ENCODE assay signal across 16 mouse cellular contexts in the genomic region with DNA sequence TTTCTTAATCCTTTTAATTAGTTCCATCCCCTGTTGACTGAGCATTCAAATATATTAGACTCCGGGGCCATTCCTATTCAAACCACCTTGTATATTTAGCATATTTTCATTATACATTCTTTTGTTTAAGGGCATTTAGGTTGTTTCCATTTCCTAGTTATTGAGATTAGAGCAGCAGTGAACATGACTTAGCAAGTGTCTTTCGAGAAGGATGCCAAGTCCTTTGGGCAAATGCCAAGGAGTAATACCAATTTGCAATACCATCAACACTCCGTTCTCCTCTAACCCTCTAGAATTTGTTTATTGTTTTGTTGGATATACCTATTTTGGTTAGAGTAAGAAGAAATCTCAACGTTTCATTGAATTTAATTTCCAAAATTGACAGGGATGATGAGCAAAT.
DNase-seq lines count a peak whose midpoint lies in the region; ATAC-seq and TF ChIP-seq lines count a peak whose summit lies in the region.
"Had no signal": no experiment of that assay in that cellular context is flagged by ENCODE, and none has a peak within 500 bp of the region (broad histone marks: within the 10 kb centered on the region; RNA-seq: fewer than 3 reads in every experiment).

No protein-coding gene starts in this region.

- no peak for TF ChIP-seq CTCF in midbrain, postnatal 0 days (IDR thresholded peaks at IDR 0.05)
- TF ChIP-seq CTCF in brain, embryonic 14.5 days (IDR thresholded peaks at IDR 0.05; ENCODE audit: borderline replicate concordance, extremely low read depth, insufficient read depth, insufficient read length) = no peak

- H3K9ac ChIP-seq in midbrain, embryonic 14.5 days (replicated peaks; ENCODE audit: low read length) = no peak overlapping the region
- no peak overlapping the region for H3K9ac ChIP-seq in midbrain, postnatal 0 days (replicated peaks; ENCODE audit: low read length, poor library complexity, severe bottlenecking)
- H3K9ac ChIP-seq: embryonic facial prominence, embryonic 12.5 days; forebrain, embryonic 13.5 days; forebrain, postnatal 0 days had no signal

- no peaks in the 10 kb centered on the region for H3K36me3 ChIP-seq in midbrain, embryonic 14.5 days (ENCODE audit: control insufficient read depth, insufficient read depth, low read length)
- no peaks in the 10 kb centered on the region for H3K36me3 ChIP-seq in midbrain, postnatal 0 days (ENCODE audit: insufficient read depth, low read length)
- H3K36me3 ChIP-seq: embryonic facial prominence, embryonic 10.5 days; embryonic facial prominence, embryonic 12.5 days had no signal

- ATAC-seq in midbrain, embryonic 14.5 days (ENCODE audit: low FRiP score, low TSS enrichment) = no peak
- ATAC-seq in midbrain, postnatal 0 days (ENCODE audit: low FRiP score) = no peak
- ATAC-seq: forebrain, embryonic 13.5 days; forebrain, postnatal 0 days had no signal

- TF ChIP-seq POLR2A in brain, embryonic 14.5 days (IDR thresholded peaks at IDR 0.05; ENCODE audit: borderline replicate concordance, extremely low read depth, insufficient read depth, insufficient read length, poor library complexity, severe bottlenecking) = no peak

- H3K4me2 ChIP-seq in midbrain, embryonic 14.5 days (ENCODE audit: low read length) = no peak overlapping the region
- no peak overlapping the region for H3K4me2 ChIP-seq in midbrain, postnatal 0 days (ENCODE audit: low read depth, low read length, poor library complexity, severe bottlenecking)
- H3K4me2 ChIP-seq: embryonic facial prominence, embryonic 12.5 days; forebrain, embryonic 13.5 days had no signal

- DNase-seq in cerebellum, postnatal 14 days = peak; percentile 16 to 30
- no peak for DNase-seq in cerebellum, adult 9-10 months
- DNase-seq in midbrain, embryonic 14.5 days = peak; percentile 12
- DNase-seq in midbrain, postnatal 0 days (ENCODE audit: low spot score) = no peak
- peak; percentile 30 for DNase-seq in brain, embryonic 14.5 days (ENCODE audit: low read depth)
- DNase-seq in lung, postnatal 10 days = no peak
- DNase-seq: adrenal gland, adult 2 months; adrenal gland, postnatal 10 days; adrenal gland, postnatal 25 days; cerebellum, adult 11-12 months; cerebellum, adult 8-10 months; cerebellum, postnatal 25 days; forebrain, postnatal 0 days had no signal

- H3K4me1 ChIP-seq in midbrain, embryonic 14.5 days (ENCODE audit: control insufficient read depth, insufficient read depth, low read length) = no peaks in the 10 kb centered on the region
- no peaks in the 10 kb centered on the region for H3K4me1 ChIP-seq in midbrain, postnatal 0 days (ENCODE audit: insufficient read depth, low read length)
- H3K4me1 ChIP-seq: embryonic facial prominence, embryonic 10.5 days; embryonic facial prominence, embryonic 12.5 days; forebrain, embryonic 13.5 days had no signal

- H3K27me3 ChIP-seq in midbrain, embryonic 14.5 days (ENCODE audit: control insufficient read depth, insufficient read depth, low read length) = no peaks in the 10 kb centered on the region
- H3K27me3 ChIP-seq in midbrain, postnatal 0 days (ENCODE audit: insufficient read depth, low read length) = no peaks in the 10 kb centered on the region
- H3K27me3 ChIP-seq: embryonic facial prominence, embryonic 12.5 days; forebrain, embryonic 13.5 days had no signal

- 76% methylated on average over 4 of the region's 4 CpGs for WGBS in midbrain, embryonic 14.5 days
- WGBS in midbrain, postnatal 0 days = 62% methylated on average over 4 of the region's 4 CpGs

- H3K4me3 ChIP-seq in midbrain, embryonic 14.5 days (replicated peaks; ENCODE audit: low read depth, low read length) = no peak overlapping the region
- H3K4me3 ChIP-seq in midbrain, postnatal 0 days (ENCODE audit: low read depth, low read length) = no peak overlapping the region
- H3K4me3 ChIP-seq: embryonic facial prominence, embryonic 10.5 days; embryonic facial prominence, embryonic 12.5 days; forebrain, embryonic 13.5 days had no signal

- no peak overlapping the region for H3K27ac ChIP-seq in midbrain, embryonic 14.5 days (replicated peaks; ENCODE audit: low read depth, low read length)
- H3K27ac ChIP-seq in midbrain, postnatal 0 days (ENCODE audit: low read depth, low read length) = no peak overlapping the region
- H3K27ac ChIP-seq: embryonic facial prominence, embryonic 10.5 days; embryonic facial prominence, embryonic 12.5 days; forebrain, embryonic 13.5 days had no signal

- no peaks in the 10 kb centered on the region for H3K9me3 ChIP-seq in midbrain, embryonic 14.5 days (ENCODE audit: control insufficient read depth, low read length)
- no peaks in the 10 kb centered on the region for H3K9me3 ChIP-seq in midbrain, postnatal 0 days (ENCODE audit: low read length)
- H3K9me3 ChIP-seq: embryonic facial prominence, embryonic 10.5 days; embryonic facial prominence, embryonic 12.5 days; forebrain, embryonic 13.5 days had no signal

Comparison
In these comparisons a context has a peak if more than half of its experiments do, and no peak if none do; other contexts are left out.
1. DNase-seq: peak in cerebellum, postnatal 14 days (2 of 2), midbrain, embryonic 14.5 days (single experiment) and brain, embryonic 14.5 days (single experiment); none in cerebellum, adult 9-10 months (single experiment), midbrain, postnatal 0 days (single experiment) and lung, postnatal 10 days (single experiment).